Mouse (Mus musculus): ENCODE results near the gene Nup153. TPM values are rescaled to one million over a fixed set of nuclear protein-coding genes. Genes with fewer than 3 reads are reported as not detected.

Gene Nup153
- polyA plus RNA-seq, 1 experiment from 2014 or later, result 25.9 TPM

DNA sequence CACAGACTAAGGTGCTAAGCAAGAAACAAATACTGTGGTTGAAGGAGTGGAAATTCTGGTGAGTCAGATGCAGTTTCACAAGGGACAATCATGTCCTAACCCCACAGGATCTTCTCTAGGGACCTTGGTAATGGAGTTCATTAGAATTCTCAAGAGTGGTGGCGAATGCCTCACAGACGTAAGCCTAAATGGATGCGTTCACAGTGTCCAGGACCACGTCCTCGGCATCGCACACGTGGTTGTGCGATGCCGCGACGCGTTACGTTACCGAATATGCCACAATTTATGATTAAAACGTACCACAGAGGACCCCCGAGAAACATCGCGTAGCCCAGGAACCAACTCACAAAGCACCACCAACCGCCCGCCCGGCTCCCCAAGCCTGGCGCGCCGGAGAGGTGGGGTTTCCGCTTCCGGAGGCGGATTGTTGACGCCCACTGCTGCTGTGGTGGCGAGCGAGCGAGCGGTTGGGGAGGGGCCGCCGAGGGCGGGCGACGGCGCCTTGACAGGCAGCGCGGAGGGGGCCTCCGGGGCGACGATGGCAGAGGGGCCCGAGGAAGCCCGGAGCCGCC is 58.6 kb downstream of the Nup153 start, which contains the start of gene Fam8a1:
Gene Fam8a1, plus strand, starts transcription at position 475 of the 572 bp plus-strand sequence.
- Histone ChIP-seq H3K27ac (peak within 1 kb of the TSS; percentile 80), H3K4me3 (replicated peaks; ENCODE audit: low read length) (peak within 1 kb of the TSS; percentile 95), H3K9ac (peak within 1 kb of the TSS; percentile 90), H3K4me2 (replicated peaks) (peak within 1 kb of the TSS; percentile 57), H3K36me3 (replicated peaks; ENCODE audit: control insufficient read depth, insufficient read depth) (peaks cover 31% of the 10 kb centered on the region), H3K27me3 (ENCODE audit: control insufficient read depth, insufficient read depth, low read length) (no peaks in the 10 kb centered on the region), H3K4me1 (replicated peaks; ENCODE audit: control insufficient read depth, insufficient read depth, low read length) (peaks cover 11% of the 10 kb centered on the region), H3K9me3 (ENCODE audit: control insufficient read depth, low read length) (no peaks in the 10 kb centered on the region)
- under 1% methylated on average over 46 of the region's 46 CpGs for WGBS
- peak; percentile 95 for DNase-seq (ENCODE audit: low spot score)
- peak; percentile 97 for ATAC-seq (ENCODE audit: low FRiP score)

DNA sequence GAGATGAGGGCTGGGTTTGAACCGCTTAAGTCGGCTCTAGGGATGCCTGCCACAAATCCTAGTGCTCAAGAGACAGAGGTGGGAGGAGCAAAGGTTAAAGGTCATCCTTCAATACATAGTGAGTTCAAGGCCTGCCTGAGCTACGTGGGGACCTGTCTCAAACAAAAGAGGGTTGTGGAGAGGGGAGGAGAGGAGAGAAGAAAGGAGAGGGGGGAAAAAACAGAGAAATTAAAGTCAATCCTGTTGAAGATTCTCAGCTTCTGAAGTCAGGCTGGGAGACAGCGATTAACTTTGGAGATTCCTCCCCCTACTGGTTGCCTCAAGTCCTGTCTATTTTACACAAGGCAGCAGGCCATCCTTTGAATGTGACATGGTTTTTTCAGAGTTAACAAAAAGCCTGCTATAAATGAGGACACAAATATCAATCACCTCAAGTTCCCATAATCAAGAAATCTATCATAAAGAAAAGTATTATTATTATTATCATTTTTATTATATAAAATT is 64.2 kb downstream of the Nup153 start:
- WGBS, result 33% methylated on average over 4 of the region's 4 CpGs
- H3K4me2 ChIP-seq (replicated peaks), result no peak overlapping the region
- no peaks in the 10 kb centered on the region for H3K36me3 ChIP-seq (replicated peaks; ENCODE audit: control insufficient read depth, insufficient read depth)
- no peak overlapping the region for H3K27ac ChIP-seq
- H3K4me3 ChIP-seq (replicated peaks; ENCODE audit: low read length), result no peak overlapping the region
- ATAC-seq (ENCODE audit: low FRiP score) (no peak), DNase-seq (ENCODE audit: low spot score) (peak; percentile 74)
- no peaks in the 10 kb centered on the region for H3K9me3 ChIP-seq (ENCODE audit: control insufficient read depth, low read length)
- H3K4me1 ChIP-seq (replicated peaks; ENCODE audit: control insufficient read depth, insufficient read depth, low read length), result no peaks in the 10 kb centered on the region; the same call in 1 of the 2 replicates
- H3K9ac ChIP-seq, result no peak overlapping the region
- H3K27me3 ChIP-seq (ENCODE audit: control insufficient read depth, insufficient read depth, low read length), result no peaks in the 10 kb centered on the region

DNA sequence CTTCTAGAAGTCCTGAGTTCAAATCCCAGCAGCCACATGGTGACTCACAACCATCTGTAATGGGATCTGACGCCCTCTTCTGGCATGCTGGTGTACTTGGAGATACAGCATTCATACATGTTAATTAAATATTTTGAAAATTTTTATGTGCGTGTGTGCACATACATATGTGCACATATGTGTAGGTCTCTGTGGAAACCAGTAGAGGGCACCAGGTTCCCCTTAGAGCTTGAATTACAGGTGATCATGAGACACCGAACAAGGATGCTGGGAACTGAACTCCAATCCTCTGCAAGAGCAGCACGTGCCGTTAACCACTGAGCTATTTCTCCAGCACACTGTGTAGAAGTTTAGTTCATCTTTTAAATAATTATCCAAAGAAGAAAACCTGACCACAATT is 68.5 kb downstream of the Nup153 start:
- no peak overlapping the region for H3K4me2 ChIP-seq (replicated peaks)
- no peaks in the 10 kb centered on the region for H3K9me3 ChIP-seq (ENCODE audit: control insufficient read depth, low read length)
- no peaks in the 10 kb centered on the region for H3K27me3 ChIP-seq (ENCODE audit: control insufficient read depth, insufficient read depth, low read length)
- H3K27ac ChIP-seq, result no peak overlapping the region
- no peaks in the 10 kb centered on the region for H3K4me1 ChIP-seq (replicated peaks; ENCODE audit: control insufficient read depth, insufficient read depth, low read length)
- no peak for DNase-seq (ENCODE audit: low spot score)
- no peak overlapping the region for H3K4me3 ChIP-seq (replicated peaks; ENCODE audit: low read length)
- WGBS, result 90% methylated on average over 5 of the region's 5 CpGs
- ATAC-seq (ENCODE audit: low FRiP score), result no peak
- no peaks in the 10 kb centered on the region for H3K36me3 ChIP-seq (replicated peaks; ENCODE audit: control insufficient read depth, insufficient read depth)
- H3K9ac ChIP-seq, result no peak overlapping the region

DNA sequence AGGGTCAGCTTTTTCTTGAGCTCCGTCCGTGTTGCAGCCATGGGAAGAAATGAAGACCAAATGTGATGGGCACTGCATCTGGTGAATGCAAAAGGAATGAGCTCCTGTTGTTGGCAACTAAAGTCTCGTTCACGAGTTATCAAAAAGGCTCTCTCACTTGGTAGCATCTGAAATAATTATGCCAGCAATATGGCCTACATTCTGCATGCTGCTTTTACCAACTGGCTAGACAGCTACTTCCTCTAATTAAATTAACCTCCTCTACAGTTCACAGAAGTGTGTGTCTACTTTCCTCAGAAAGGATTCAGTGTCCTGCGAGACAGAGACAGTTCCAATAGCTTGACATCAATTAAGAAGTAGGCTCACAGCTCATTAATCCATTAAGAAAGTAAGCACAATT is 73.2 kb downstream of the Nup153 start:
- no peaks in the 10 kb centered on the region for H3K9me3 ChIP-seq (ENCODE audit: control insufficient read depth, low read length)
- H3K4me2 ChIP-seq (replicated peaks), result no peak overlapping the region
- no peak for DNase-seq (ENCODE audit: low spot score)
- ATAC-seq (ENCODE audit: low FRiP score), result no peak
- WGBS, result 84% methylated on average over 5 of the region's 5 CpGs
- H3K27me3 ChIP-seq (ENCODE audit: control insufficient read depth, insufficient read depth, low read length), result no peaks in the 10 kb centered on the region
- no peak overlapping the region for H3K4me3 ChIP-seq (replicated peaks; ENCODE audit: low read length)
- no peak overlapping the region for H3K9ac ChIP-seq
- H3K27ac ChIP-seq, result no peak overlapping the region
- no peaks in the 10 kb centered on the region for H3K4me1 ChIP-seq (replicated peaks; ENCODE audit: control insufficient read depth, insufficient read depth, low read length)
- H3K36me3 ChIP-seq (replicated peaks; ENCODE audit: control insufficient read depth, insufficient read depth), result no peaks in the 10 kb centered on the region

DNA sequence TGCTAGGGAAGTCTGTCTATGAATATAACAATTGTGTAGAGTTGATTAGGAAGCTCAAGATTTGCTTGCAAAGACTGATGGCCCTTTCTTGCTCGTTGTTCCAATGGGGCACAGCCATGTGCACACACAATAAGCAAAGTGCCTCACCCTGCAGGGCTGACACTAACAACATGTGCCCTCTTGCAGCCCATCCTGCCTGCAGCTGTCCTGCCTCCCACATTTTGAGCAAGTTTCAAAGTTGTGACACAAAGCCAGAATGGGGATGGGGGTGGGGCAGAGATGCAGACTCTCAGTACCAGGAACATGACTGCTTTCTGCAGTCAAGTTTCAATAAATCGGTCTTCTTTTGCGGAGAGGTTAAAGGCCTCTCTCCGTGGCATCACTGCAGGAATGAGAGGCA is 74.1 kb downstream of the Nup153 start:
- ATAC-seq (ENCODE audit: low FRiP score) (no peak), DNase-seq (ENCODE audit: low spot score) (no peak)
- Histone ChIP-seq H3K9me3 (ENCODE audit: control insufficient read depth, low read length) (no peaks in the 10 kb centered on the region), H3K36me3 (replicated peaks; ENCODE audit: control insufficient read depth, insufficient read depth) (no peaks in the 10 kb centered on the region), H3K4me3 (replicated peaks; ENCODE audit: low read length) (no peak overlapping the region), H3K9ac (no peak overlapping the region), H3K4me1 (replicated peaks; ENCODE audit: control insufficient read depth, insufficient read depth, low read length) (no peaks in the 10 kb centered on the region), H3K4me2 (replicated peaks) (no peak overlapping the region), H3K27me3 (ENCODE audit: control insufficient read depth, insufficient read depth, low read length) (no peaks in the 10 kb centered on the region), H3K27ac (no peak overlapping the region)
- 67% methylated on average over 4 of the region's 4 CpGs for WGBS

DNA sequence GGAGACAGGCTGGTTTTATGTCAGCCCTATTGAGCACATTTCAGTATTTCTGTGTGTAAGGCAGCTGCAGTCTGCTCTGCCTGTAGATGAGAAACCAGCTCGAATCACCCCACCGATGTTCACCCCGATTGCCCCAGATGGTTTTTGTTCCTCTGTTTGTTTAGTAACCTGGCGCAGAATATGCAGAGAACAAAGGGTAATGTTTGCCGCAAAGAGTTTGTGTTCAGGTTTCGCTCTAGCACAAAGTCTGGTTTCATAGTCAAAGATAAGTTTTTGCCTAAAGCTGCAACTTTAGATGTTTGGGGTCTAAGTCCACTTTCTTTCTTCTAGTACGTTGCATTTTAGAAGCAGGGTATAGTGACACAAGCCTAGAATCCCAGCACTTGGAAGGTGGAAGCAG is 75.1 kb downstream of the Nup153 start:
- DNase-seq (ENCODE audit: low spot score) (no peak), ATAC-seq (ENCODE audit: low FRiP score) (no peak)
- H3K4me3 ChIP-seq (replicated peaks; ENCODE audit: low read length), result no peak overlapping the region
- no peaks in the 10 kb centered on the region for H3K9me3 ChIP-seq (ENCODE audit: control insufficient read depth, low read length)
- no peak overlapping the region for H3K4me2 ChIP-seq (replicated peaks)
- H3K4me1 ChIP-seq (replicated peaks; ENCODE audit: control insufficient read depth, insufficient read depth, low read length), result no peaks in the 10 kb centered on the region
- 86% methylated on average over 7 of the region's 7 CpGs for WGBS
- H3K9ac ChIP-seq, result no peak overlapping the region
- no peaks in the 10 kb centered on the region for H3K27me3 ChIP-seq (ENCODE audit: control insufficient read depth, insufficient read depth, low read length)
- H3K36me3 ChIP-seq (replicated peaks; ENCODE audit: control insufficient read depth, insufficient read depth), result no peaks in the 10 kb centered on the region
- no peak overlapping the region for H3K27ac ChIP-seq

DNA sequence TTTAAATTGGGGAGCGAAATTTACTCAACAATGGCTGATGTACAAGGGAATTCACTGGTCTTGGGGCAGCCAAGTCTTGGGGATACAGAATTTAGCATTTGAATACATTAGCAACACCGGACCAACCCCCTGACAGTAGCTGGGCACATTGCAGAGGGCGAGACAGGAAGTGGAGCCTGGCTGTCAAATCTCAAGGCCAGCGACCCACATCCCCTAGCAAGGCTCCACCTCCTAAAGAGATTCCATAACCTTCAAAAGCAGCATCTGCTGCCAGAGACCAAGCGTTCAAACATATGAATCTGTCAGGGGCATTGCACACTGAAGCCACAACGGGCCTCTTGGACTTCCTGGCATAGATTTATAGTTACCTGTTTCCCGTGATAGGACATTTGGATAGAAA is 75.9 kb downstream of the Nup153 start:
- ATAC-seq (ENCODE audit: low FRiP score) (no peak), DNase-seq (ENCODE audit: low spot score) (no peak)
- Histone ChIP-seq H3K36me3 (replicated peaks; ENCODE audit: control insufficient read depth, insufficient read depth) (no peaks in the 10 kb centered on the region), H3K4me3 (replicated peaks; ENCODE audit: low read length) (no peak overlapping the region), H3K4me2 (replicated peaks) (no peak overlapping the region), H3K27ac (no peak overlapping the region), H3K4me1 (replicated peaks; ENCODE audit: control insufficient read depth, insufficient read depth, low read length) (no peaks in the 10 kb centered on the region), H3K9ac (no peak overlapping the region), H3K9me3 (ENCODE audit: control insufficient read depth, low read length) (no peaks in the 10 kb centered on the region), H3K27me3 (ENCODE audit: control insufficient read depth, insufficient read depth, low read length) (no peaks in the 10 kb centered on the region)
- 92% methylated on average over 7 of the region's 7 CpGs for WGBS

DNA sequence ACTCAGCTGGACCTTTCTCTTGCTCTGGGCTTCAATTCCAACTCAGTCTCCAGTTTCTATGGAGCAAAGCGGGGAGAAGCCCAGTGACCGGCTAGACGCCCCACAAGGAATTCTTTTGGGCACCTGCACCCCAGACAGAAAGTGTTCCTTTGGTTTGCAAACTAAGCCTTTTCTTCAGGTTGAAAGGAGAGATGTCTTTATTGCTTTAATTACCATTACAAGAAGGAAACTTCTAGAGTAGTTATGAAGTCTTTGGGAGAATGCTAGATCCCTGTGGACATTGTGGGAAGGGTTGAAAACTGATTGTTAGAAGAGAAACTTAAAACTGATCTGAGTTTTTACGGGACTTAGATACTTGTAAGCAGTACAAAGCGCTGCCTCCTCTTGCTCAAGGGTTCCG is 82.3 kb downstream of the Nup153 start:
- Histone ChIP-seq H3K4me1 (replicated peaks; ENCODE audit: control insufficient read depth, insufficient read depth, low read length) (no peaks in the 10 kb centered on the region), H3K9ac (no peak overlapping the region), H3K27me3 (ENCODE audit: control insufficient read depth, insufficient read depth, low read length) (no peaks in the 10 kb centered on the region), H3K9me3 (ENCODE audit: control insufficient read depth, low read length) (peaks cover 8% of the 10 kb centered on the region; the same call in 1 of the 2 replicates), H3K36me3 (replicated peaks; ENCODE audit: control insufficient read depth, insufficient read depth) (no peaks in the 10 kb centered on the region), H3K27ac (no peak overlapping the region), H3K4me3 (replicated peaks; ENCODE audit: low read length) (no peak overlapping the region), H3K4me2 (replicated peaks) (no peak overlapping the region)
- no peak for ATAC-seq (ENCODE audit: low FRiP score)
- no peak for DNase-seq (ENCODE audit: low spot score)
- WGBS, result 77% methylated on average over 6 of the region's 6 CpGs

DNA sequence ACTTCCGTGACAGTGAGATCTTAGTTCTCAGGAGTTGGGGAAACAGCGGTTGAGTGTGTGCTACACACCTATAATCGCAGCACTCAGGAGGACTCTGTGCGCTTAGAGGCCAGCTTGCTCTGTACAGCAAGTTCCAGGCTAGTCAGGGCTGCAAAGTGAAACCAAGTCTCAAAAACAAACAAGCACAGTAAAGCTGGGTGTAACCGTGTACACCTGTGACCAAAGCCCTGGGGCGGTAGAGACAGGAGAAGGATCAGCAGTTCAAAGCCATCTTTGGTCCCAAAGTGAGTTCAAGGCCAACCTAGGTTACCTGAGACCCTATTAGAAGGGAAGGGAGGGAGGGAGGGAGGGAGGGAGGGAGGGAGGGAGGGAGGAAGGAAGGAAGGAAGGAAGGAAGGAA is 83.6 kb downstream of the Nup153 start:
- DNase-seq (ENCODE audit: low spot score), result no peak
- H3K9ac ChIP-seq, result no peak overlapping the region
- no peaks in the 10 kb centered on the region for H3K36me3 ChIP-seq (replicated peaks; ENCODE audit: control insufficient read depth, insufficient read depth)
- no peak for ATAC-seq (ENCODE audit: low FRiP score)
- 94% methylated on average over 6 of the region's 6 CpGs for WGBS
- H3K9me3 ChIP-seq (ENCODE audit: control insufficient read depth, low read length), result peaks cover 8% of the 10 kb centered on the region; the same call in 1 of the 2 replicates
- H3K4me3 ChIP-seq (replicated peaks; ENCODE audit: low read length), result no peak overlapping the region
- no peak overlapping the region for H3K4me2 ChIP-seq (replicated peaks)
- no peaks in the 10 kb centered on the region for H3K27me3 ChIP-seq (ENCODE audit: control insufficient read depth, insufficient read depth, low read length)
- H3K4me1 ChIP-seq (replicated peaks; ENCODE audit: control insufficient read depth, insufficient read depth, low read length), result no peaks in the 10 kb centered on the region
- no peak overlapping the region for H3K27ac ChIP-seq

DNA sequence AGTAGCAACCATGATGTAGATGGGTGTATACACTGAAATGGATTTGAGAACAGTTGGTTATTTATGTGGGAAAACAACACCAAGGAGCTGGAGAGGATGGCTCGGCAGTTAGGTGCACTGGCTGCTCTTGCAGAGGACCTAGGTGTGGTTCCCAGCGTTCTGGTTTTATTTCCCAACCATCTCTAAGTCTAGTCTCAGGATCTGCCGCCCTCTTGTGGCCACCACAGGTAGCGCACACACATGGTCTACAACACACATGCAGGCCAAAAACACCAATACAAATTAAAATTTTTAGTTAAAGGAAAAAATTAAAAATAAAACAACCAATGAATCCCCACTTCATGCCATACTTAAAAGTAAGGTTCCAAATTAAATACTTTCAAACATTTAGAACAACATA is 85.4 kb downstream of the Nup153 start:
- DNase-seq (ENCODE audit: low spot score) (no peak), ATAC-seq (ENCODE audit: low FRiP score) (no peak)
- H3K27ac ChIP-seq, result no peak overlapping the region
- no peaks in the 10 kb centered on the region for H3K36me3 ChIP-seq (replicated peaks; ENCODE audit: control insufficient read depth, insufficient read depth)
- 87% methylated on average over 4 of the region's 4 CpGs for WGBS
- no peak overlapping the region for H3K9ac ChIP-seq
- no peak overlapping the region for H3K4me3 ChIP-seq (replicated peaks; ENCODE audit: low read length)
- peaks cover 8% of the 10 kb centered on the region; the same call in 1 of the 2 replicates for H3K9me3 ChIP-seq (ENCODE audit: control insufficient read depth, low read length)
- H3K27me3 ChIP-seq (ENCODE audit: control insufficient read depth, insufficient read depth, low read length), result no peaks in the 10 kb centered on the region
- no peak overlapping the region for H3K4me2 ChIP-seq (replicated peaks)
- no peaks in the 10 kb centered on the region for H3K4me1 ChIP-seq (replicated peaks; ENCODE audit: control insufficient read depth, insufficient read depth, low read length)
